Mouse (Mus musculus): Measurements from ENCODE around the gene Ate1. TPM values are rescaled to one million over a fixed set of nuclear protein-coding genes. Genes with fewer than 3 reads are reported as not detected.

The Ate1 gene
- total RNA-seq, 1 experiment = 25.7 TPM

DNA sequence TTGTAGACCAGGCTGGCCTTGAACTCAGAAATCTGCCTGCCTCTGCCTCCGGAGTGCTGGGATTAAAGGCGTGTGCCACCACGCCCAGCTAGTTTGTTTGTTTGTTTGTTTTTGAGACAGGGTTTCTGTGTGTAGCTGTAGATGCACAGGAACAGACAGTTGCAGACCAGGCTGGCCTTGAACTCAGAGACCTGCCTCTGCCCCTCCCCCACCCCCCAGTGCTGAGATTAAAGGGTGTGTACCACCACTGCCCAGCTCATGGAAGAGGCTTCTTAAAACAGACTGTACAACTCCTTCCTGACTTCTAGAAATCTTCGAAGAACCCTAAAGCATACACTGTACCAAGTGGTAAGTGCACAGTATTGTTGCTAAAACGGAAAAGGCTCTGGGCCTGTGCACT is 25.2 kb upstream of the Ate1 start:
- no peak for TF ChIP-seq MAFK (IDR thresholded peaks at IDR 0.05; ENCODE audit: insufficient read depth, low read depth, low read length)
- Histone ChIP-seq H3K4me3 (ENCODE audit: insufficient read depth in 1 of 2, low read depth in 1 of 2, low read length in 2 of 2, poor library complexity in 1 of 2, severe bottlenecking in 1 of 2) (peak overlapping the region in 1 of 2 experiments; percentile 86; a peak in 3 of 4 replicates), H3K4me1 (ENCODE audit: control insufficient read depth in 2 of 2, insufficient read depth in 2 of 2, low read length in 2 of 2, poor library complexity in 1 of 2) (peaks cover 2 to 10% of the 10 kb centered on the region in 2 experiments; a peak in 1 of 4 replicates), H3K27ac (ENCODE audit: insufficient read depth, low read depth, low read length, poor library complexity, severe bottlenecking) (no peak overlapping the region), H3K36me3 (ENCODE audit: control insufficient read depth, insufficient read depth, low read length, poor library complexity, severe bottlenecking) (peaks cover 19% of the 10 kb centered on the region), H3K9me3 (ENCODE audit: control insufficient read depth, insufficient read depth, low read depth, low read length) (no peaks in the 10 kb centered on the region), H3K9ac (ENCODE audit: insufficient read depth, low read depth, low read length, poor library complexity, severe bottlenecking) (no peak overlapping the region)
- in situ Hi-C loops (cut with MboI; ENCODE audit: low sequenced_read_pairs in 2 of 2, unreplicated experiment in 2 of 2) = no loop called here
- DNase-seq (ENCODE audit: low read depth, low spot score) = no peak

DNA sequence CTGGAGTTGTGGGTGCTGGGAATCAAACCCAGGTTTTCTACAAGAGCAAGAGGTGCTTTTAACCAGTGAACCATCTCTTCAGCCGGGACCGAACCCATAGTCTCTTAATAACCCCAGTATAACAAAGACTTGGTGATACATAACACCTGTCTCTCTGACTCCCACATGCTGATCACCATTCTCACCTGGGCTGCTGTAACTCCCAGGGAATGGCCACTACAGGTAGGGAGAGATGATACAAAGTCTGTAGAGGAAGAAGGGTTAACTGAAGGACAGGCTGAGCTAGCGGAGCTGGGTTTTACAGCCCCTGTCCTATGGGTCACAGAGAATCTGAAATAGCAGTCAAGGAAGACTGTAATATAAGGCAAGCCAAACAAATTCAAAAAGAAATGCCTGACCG is 23.0 kb upstream of the Ate1 start:
- H3K4me1 ChIP-seq (ENCODE audit: control insufficient read depth in 2 of 2, insufficient read depth in 2 of 2, low read length in 2 of 2, poor library complexity in 1 of 2) = peaks cover 2 to 10% of the 10 kb centered on the region in 2 experiments; a peak in 1 of 4 replicates
- peaks cover 28% of the 10 kb centered on the region for H3K36me3 ChIP-seq (ENCODE audit: control insufficient read depth, insufficient read depth, low read length, poor library complexity, severe bottlenecking)
- TF ChIP-seq ZNF384 (IDR thresholded peaks at IDR 0.05; ENCODE audit: low read depth, low read length) = no peak
- TF ChIP-seq CHD2 (IDR thresholded peaks at IDR 0.05; ENCODE audit: low read depth, low read length) = no peak
- TF ChIP-seq MAFK (IDR thresholded peaks at IDR 0.05; ENCODE audit: insufficient read depth, low read depth, low read length) = no peak
- no peak for TF ChIP-seq ZC3H11A (IDR thresholded peaks at IDR 0.05; ENCODE audit: borderline replicate concordance, low read depth, low read length)
- no peak for TF ChIP-seq HCFC1 (IDR thresholded peaks at IDR 0.05; ENCODE audit: borderline replicate concordance, insufficient read depth, low read length)
- H3K9me3 ChIP-seq (ENCODE audit: control insufficient read depth, insufficient read depth, low read depth, low read length) = no peaks in the 10 kb centered on the region
- no peak for DNase-seq (ENCODE audit: low read depth, low spot score)
- no peak overlapping the region for H3K27ac ChIP-seq (ENCODE audit: insufficient read depth, low read depth, low read length, poor library complexity, severe bottlenecking)
- in situ Hi-C loops (cut with MboI; ENCODE audit: low sequenced_read_pairs in 2 of 2, unreplicated experiment in 2 of 2) = no loop called here
- no peak overlapping the region for H3K9ac ChIP-seq (ENCODE audit: insufficient read depth, low read depth, low read length, poor library complexity, severe bottlenecking)
- H3K4me3 ChIP-seq (ENCODE audit: insufficient read depth in 1 of 2, low read depth in 1 of 2, low read length in 2 of 2, poor library complexity in 1 of 2, severe bottlenecking in 1 of 2) = no peak overlapping the region

DNA sequence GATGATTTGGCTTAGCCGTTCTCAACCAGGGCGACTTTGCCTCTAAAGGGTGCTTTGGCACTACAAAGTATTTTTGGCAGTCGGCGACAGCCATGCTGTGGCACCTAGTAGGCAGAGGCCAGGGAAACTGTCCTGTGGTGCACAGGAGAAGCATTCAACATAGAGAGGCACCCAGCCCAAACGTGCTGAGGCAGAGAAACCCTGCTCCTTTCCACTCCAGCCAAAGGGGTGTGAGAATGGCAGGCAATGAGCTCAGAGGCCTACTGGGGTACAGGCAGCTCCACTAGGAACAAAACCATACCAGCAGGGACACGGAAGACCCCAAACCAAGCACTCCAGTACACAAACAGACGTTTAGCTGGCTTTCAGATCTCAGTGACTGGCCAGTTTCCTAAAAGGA is 20.0 kb upstream of the Ate1 start:
- Histone ChIP-seq H3K4me1 (ENCODE audit: control insufficient read depth in 2 of 2, insufficient read depth in 2 of 2, low read length in 2 of 2, poor library complexity in 1 of 2) (peaks cover 2% of the 10 kb centered on the region in 2 experiments; a peak in 1 of 4 replicates), H3K27ac (ENCODE audit: insufficient read depth, low read depth, low read length, poor library complexity, severe bottlenecking) (no peak overlapping the region), H3K9ac (ENCODE audit: insufficient read depth, low read depth, low read length, poor library complexity, severe bottlenecking) (no peak overlapping the region; the same call in 1 of the 2 replicates), H3K4me3 (ENCODE audit: insufficient read depth in 1 of 2, low read depth in 1 of 2, low read length in 2 of 2, poor library complexity in 1 of 2, severe bottlenecking in 1 of 2) (no peak overlapping the region), H3K9me3 (ENCODE audit: control insufficient read depth, insufficient read depth, low read depth, low read length) (no peaks in the 10 kb centered on the region), H3K36me3 (ENCODE audit: control insufficient read depth, insufficient read depth, low read length, poor library complexity, severe bottlenecking) (peaks cover 40% of the 10 kb centered on the region)
- no peak for DNase-seq (ENCODE audit: low read depth, low spot score)
- no peak for TF ChIP-seq HCFC1 (IDR thresholded peaks at IDR 0.05; ENCODE audit: borderline replicate concordance, insufficient read depth, low read length)
- TF ChIP-seq CHD2 (IDR thresholded peaks at IDR 0.05; ENCODE audit: low read depth, low read length) = no peak
- no peak for TF ChIP-seq ZNF384 (IDR thresholded peaks at IDR 0.05; ENCODE audit: low read depth, low read length)
- TF ChIP-seq ZC3H11A (IDR thresholded peaks at IDR 0.05; ENCODE audit: borderline replicate concordance, low read depth, low read length) = no peak
- TF ChIP-seq MAFK (IDR thresholded peaks at IDR 0.05; ENCODE audit: insufficient read depth, low read depth, low read length) = no peak
- in situ Hi-C loops (cut with MboI; ENCODE audit: low sequenced_read_pairs in 2 of 2, unreplicated experiment in 2 of 2) = no loop called here

DNA sequence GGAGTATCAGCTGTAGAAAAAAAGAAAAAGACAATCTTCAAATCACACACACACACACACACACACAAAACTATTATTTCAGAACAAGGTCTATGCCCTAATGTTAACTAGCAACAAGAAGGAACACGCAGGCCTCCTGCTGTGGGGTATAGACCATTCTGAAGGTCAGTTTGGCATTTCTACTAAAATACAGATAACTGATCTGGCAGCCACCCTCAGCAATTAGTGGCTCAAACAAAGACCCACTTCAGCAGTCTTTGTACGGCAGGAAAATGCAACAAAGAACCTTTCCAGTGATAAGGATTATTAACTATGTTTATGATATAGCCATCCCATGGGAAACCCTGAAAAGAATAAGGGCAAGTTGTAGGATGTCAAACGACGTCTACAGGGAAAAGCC is 16.9 kb upstream of the Ate1 start:
- Histone ChIP-seq H3K4me1 (ENCODE audit: control insufficient read depth in 2 of 2, insufficient read depth in 2 of 2, low read length in 2 of 2, poor library complexity in 1 of 2) (peaks cover 2% of the 10 kb centered on the region in 2 experiments; a peak in 2 of 4 replicates), H3K9me3 (ENCODE audit: control insufficient read depth, insufficient read depth, low read depth, low read length) (no peaks in the 10 kb centered on the region), H3K36me3 (ENCODE audit: control insufficient read depth, insufficient read depth, low read length, poor library complexity, severe bottlenecking) (peaks cover 36% of the 10 kb centered on the region), H3K27ac (ENCODE audit: insufficient read depth, low read depth, low read length, poor library complexity, severe bottlenecking) (no peak overlapping the region), H3K4me3 (ENCODE audit: insufficient read depth in 1 of 2, low read depth in 1 of 2, low read length in 2 of 2, poor library complexity in 1 of 2, severe bottlenecking in 1 of 2) (no peak overlapping the region), H3K9ac (ENCODE audit: insufficient read depth, low read depth, low read length, poor library complexity, severe bottlenecking) (no peak overlapping the region)
- in situ Hi-C loops (cut with MboI; ENCODE audit: low sequenced_read_pairs in 2 of 2, unreplicated experiment in 2 of 2) = no loop called here
- DNase-seq (ENCODE audit: low read depth, low spot score) = no peak
- no peak for TF ChIP-seq CHD2 (IDR thresholded peaks at IDR 0.05; ENCODE audit: low read depth, low read length)
- TF ChIP-seq MAFK (IDR thresholded peaks at IDR 0.05; ENCODE audit: insufficient read depth, low read depth, low read length) = no peak
- no peak for TF ChIP-seq ZC3H11A (IDR thresholded peaks at IDR 0.05; ENCODE audit: borderline replicate concordance, low read depth, low read length)
- no peak for TF ChIP-seq HCFC1 (IDR thresholded peaks at IDR 0.05; ENCODE audit: borderline replicate concordance, insufficient read depth, low read length)
- TF ChIP-seq ZNF384 (IDR thresholded peaks at IDR 0.05; ENCODE audit: low read depth, low read length) = no peak

DNA sequence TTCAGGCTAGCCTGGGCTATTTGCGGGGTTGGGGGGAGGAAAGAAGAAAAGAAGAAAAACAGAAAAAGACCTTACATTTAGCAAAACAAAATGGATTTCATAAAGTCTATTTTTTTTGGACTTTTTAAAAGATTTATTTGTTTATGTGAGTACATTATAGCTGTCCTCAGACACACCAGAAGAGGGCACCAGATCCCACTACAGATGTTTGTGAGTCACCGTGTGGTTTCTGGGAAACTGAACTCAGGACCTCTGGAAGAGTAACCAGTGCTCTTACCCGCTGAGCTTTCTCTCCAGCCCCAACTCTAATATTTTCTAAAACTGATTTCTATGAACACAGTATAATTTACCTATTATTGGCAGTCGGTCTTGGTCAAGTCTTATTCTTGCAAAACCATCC is 15.0 kb upstream of the Ate1 start:
- in situ Hi-C loops (cut with MboI; ENCODE audit: low sequenced_read_pairs in 2 of 2, unreplicated experiment in 2 of 2) = no loop called here
- no peak for DNase-seq (ENCODE audit: low read depth, low spot score)
- Histone ChIP-seq H3K9ac (ENCODE audit: insufficient read depth, low read depth, low read length, poor library complexity, severe bottlenecking) (no peak overlapping the region), H3K36me3 (ENCODE audit: control insufficient read depth, insufficient read depth, low read length, poor library complexity, severe bottlenecking) (peaks cover 33% of the 10 kb centered on the region), H3K9me3 (ENCODE audit: control insufficient read depth, insufficient read depth, low read depth, low read length) (no peaks in the 10 kb centered on the region), H3K27ac (ENCODE audit: insufficient read depth, low read depth, low read length, poor library complexity, severe bottlenecking) (no peak overlapping the region), H3K4me1 (ENCODE audit: control insufficient read depth in 2 of 2, insufficient read depth in 2 of 2, low read length in 2 of 2, poor library complexity in 1 of 2) (peaks cover 0 to 3% of the 10 kb centered on the region in 2 experiments; a peak in 1 of 4 replicates), H3K4me3 (ENCODE audit: insufficient read depth in 1 of 2, low read depth in 1 of 2, low read length in 2 of 2, poor library complexity in 1 of 2, severe bottlenecking in 1 of 2) (no peak overlapping the region)
- TF ChIP-seq MAFK (IDR thresholded peaks at IDR 0.05; ENCODE audit: insufficient read depth, low read depth, low read length) (no peak), CHD2 (IDR thresholded peaks at IDR 0.05; ENCODE audit: low read depth, low read length) (no peak), ZC3H11A (IDR thresholded peaks at IDR 0.05; ENCODE audit: borderline replicate concordance, low read depth, low read length) (no peak), HCFC1 (IDR thresholded peaks at IDR 0.05; ENCODE audit: borderline replicate concordance, insufficient read depth, low read length) (no peak), ZNF384 (IDR thresholded peaks at IDR 0.05; ENCODE audit: low read depth, low read length) (no peak)

Measured in ES-E14 (cell line).